In the genomic region with DNA sequence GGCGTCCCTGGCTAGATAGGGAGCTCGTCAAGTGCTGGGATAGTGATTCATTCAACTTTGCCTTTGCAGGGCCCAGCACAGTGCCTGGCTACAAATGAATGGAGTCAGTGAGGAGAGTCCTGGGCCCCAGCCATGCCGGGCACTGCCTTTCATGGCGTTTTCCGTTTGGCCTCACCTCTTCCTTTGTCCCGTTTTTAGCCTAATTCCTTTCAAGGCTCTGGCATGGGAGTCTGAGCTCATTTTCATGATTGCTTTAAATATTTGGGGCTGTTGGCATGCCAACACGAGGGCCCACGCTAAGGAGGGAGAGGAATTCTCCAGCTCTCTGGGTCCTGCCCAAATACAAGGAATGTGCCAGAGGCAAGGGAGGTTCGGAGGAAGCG, we compare ENCODE assay signal across 9 mouse cellular contexts. TPM values are rescaled to one million over a fixed set of nuclear protein-coding genes. Genes with fewer than 3 reads are reported as not detected.
A peak's percentile ranks its signal among the peaks of the same experiment; 100 is the strongest.
DNase-seq lines count a peak whose midpoint lies in the region; ATAC-seq and TF ChIP-seq lines count a peak whose summit lies in the region.
"Had no signal": no experiment of that assay in that cellular context is flagged by ENCODE, and none has a peak within 500 bp of the region (broad histone marks: within the 10 kb centered on the region; RNA-seq: fewer than 3 reads in every experiment).

No protein-coding gene starts in this region.

- ATAC-seq in hindbrain, embryonic 15.5 days (ENCODE audit: low FRiP score, low read depth), result peak; percentile 86

- TF ChIP-seq POLR2A in ES-Bruce4 (IDR thresholded peaks at IDR 0.05; ENCODE audit: insufficient read depth, low read length), result no peak

- no peak for TF ChIP-seq CTCF in ES-Bruce4 (IDR thresholded peaks at IDR 0.05; ENCODE audit: low read depth, low read length)

- no peaks in the 10 kb centered on the region for H3K9me3 ChIP-seq in ES-Bruce4 (replicated peaks; ENCODE audit: control insufficient read depth, insufficient read depth, low read length, poor library complexity, severe bottlenecking)
- H3K9me3 ChIP-seq in hindbrain, embryonic 15.5 days, result no peaks in the 10 kb centered on the region

- peak overlapping the region; percentile 50 for H3K4me3 ChIP-seq in ES-Bruce4 (ENCODE audit: low read depth, low read length)
- H3K4me3 ChIP-seq in hindbrain, embryonic 15.5 days, result no peak overlapping the region

- no peak overlapping the region for H3K9ac ChIP-seq in ES-Bruce4 (ENCODE audit: low read depth, poor library complexity, severe bottlenecking)
- H3K9ac ChIP-seq in hindbrain, embryonic 15.5 days, result no peak overlapping the region

- no peak overlapping the region for H3K4me2 ChIP-seq in hindbrain, embryonic 15.5 days

- no peak overlapping the region for H3K27ac ChIP-seq in ES-Bruce4 (ENCODE audit: insufficient read depth, low read length)
- peak overlapping the region; percentile 62 for H3K27ac ChIP-seq in hindbrain, embryonic 15.5 days (replicated peaks)

- WGBS in hindbrain, embryonic 15.5 days, result 37% methylated on average over 10 of the region's 10 CpGs

- no peaks in the 10 kb centered on the region for H3K4me1 ChIP-seq in ES-Bruce4 (ENCODE audit: control insufficient read depth, insufficient read depth, low read length)
- H3K4me1 ChIP-seq in hindbrain, embryonic 15.5 days (replicated peaks), result peaks cover 18% of the 10 kb centered on the region

- intact Hi-C loops in heart, postnatal 14 days (cut with DNase I), result no loop called here

- TF ChIP-seq EP300 in ES-Bruce4 (IDR thresholded peaks at IDR 0.05; ENCODE audit: insufficient read depth, low read depth, low read length), result no peak

- H3K27me3 ChIP-seq in ES-Bruce4 (ENCODE audit: control insufficient read depth, insufficient read depth, low read length, poor library complexity, severe bottlenecking), result no peaks in the 10 kb centered on the region
- H3K27me3 ChIP-seq in hindbrain, embryonic 15.5 days, result no peaks in the 10 kb centered on the region

- peak; percentile 40 for DNase-seq in brain, embryonic 18.5 days (ENCODE audit: low read depth, low spot score)
- DNase-seq in lung, postnatal 36 days, result peak; percentile 13
- no peak for DNase-seq in kidney, postnatal 4 days
- DNase-seq in thymus, postnatal 36 days, result no peak
- DNase-seq in spleen, adult 18-20 months, result no peak
- no peak for DNase-seq in heart, postnatal 14 days

- H3K36me3 ChIP-seq in ES-Bruce4 (ENCODE audit: control insufficient read depth, insufficient read depth, low read length, poor library complexity, severe bottlenecking), result no peaks in the 10 kb centered on the region
- H3K36me3 ChIP-seq in hindbrain, embryonic 15.5 days, result no peaks in the 10 kb centered on the region

RNA-seq across cellular contexts. Expression of a gene that starts 28.6 kb away (rescaled TPM):
- polyA plus RNA-seq in ES-Bruce4 (2011; ENCODE audit: insufficient read depth, insufficient read length, low read depth, missing spikeins), result 1,055 and 1,149 TPM in 2 replicates
- 919 and 1,034 TPM in 2 replicates for polyA plus RNA-seq in hindbrain, embryonic 15.5 days (2015; fragmentation: Nextera tagmentation; extraction: Ambion mirVana)
- total RNA-seq in heart, postnatal 14 days (2021), result 100 to 1,000 TPM; 632 to 681 TPM

RNA-seq across cellular contexts. Expression of a gene that starts 39.3 kb away (rescaled TPM):
- not detected in 2 replicates for polyA plus RNA-seq in ES-Bruce4 (2011; ENCODE audit: insufficient read depth, insufficient read length, low read depth, missing spikeins)
- not detected in 2 replicates for polyA plus RNA-seq in hindbrain, embryonic 15.5 days (2015; fragmentation: Nextera tagmentation; extraction: Ambion mirVana)
- total RNA-seq in heart, postnatal 14 days (2021), result not detected
- polyA plus RNA-seq: neural tube, embryonic 11.5 days had no signal

Comparison
In these comparisons a context has a peak if more than half of its experiments do, and no peak if none do; other contexts are left out.
1. DNase-seq: peak in brain, embryonic 18.5 days (single experiment) and lung, postnatal 36 days (single experiment); none in kidney, postnatal 4 days (0 of 2), thymus, postnatal 36 days (0 of 2), spleen, adult 18-20 months (0 of 2) and heart, postnatal 14 days (0 of 2).